Mouse (Mus musculus) testis, adult 2 months (tissue): Measurements from ENCODE around the gene C030005K15Rik.

Source experiments
- CTCF ChIP-seq: fragments of 200-500 bp; IDR thresholded peaks from 2 replicates; pipeline ENCODE4 v1.5.1; 2012; ENCODE audit warnings: low read depth, mild to moderate bottlenecking, inconsistent platforms, low read length, moderate library complexity; ENCODE audit not compliant: control insufficient read depth, insufficient read depth, insufficient replicate concordance
- POLR2A ChIP-seq: fragments of 200-500 bp; IDR thresholded peaks from 2 replicates; pipeline ENCODE4 v1.6.1; 2012; ENCODE audit warnings: low read depth, mild to moderate bottlenecking, inconsistent platforms, low read length, moderate library complexity; ENCODE audit not compliant: control insufficient read depth

- TF ChIP-seq POLR2A (no peak), CTCF (no peak)
Observed at GRCm38 (mm10) chr10:97682981-97683380, 43.6 kb downstream of the C030005K15Rik start.
